Mouse (Mus musculus) kidney, adult 2 months (tissue): ENCODE results near the gene Txndc11.

Experiments used
- CTCF ChIP-seq: fragments of 200-500 bp; conservative IDR thresholded peaks from 2 replicates; pipeline ENCODE4 v1.5.1; 2011; ENCODE audit warnings: low read depth, mild to moderate bottlenecking, control low read depth, low read length, moderate library complexity, mixed read lengths; ENCODE audit not compliant: insufficient read depth, insufficient read length
- POLR2A ChIP-seq: fragments of 200-500 bp; IDR thresholded peaks from one replicate; pipeline ENCODE4 v1.6.1; 2011; ENCODE audit warnings: low read depth, low read length, control low read depth

DNA sequence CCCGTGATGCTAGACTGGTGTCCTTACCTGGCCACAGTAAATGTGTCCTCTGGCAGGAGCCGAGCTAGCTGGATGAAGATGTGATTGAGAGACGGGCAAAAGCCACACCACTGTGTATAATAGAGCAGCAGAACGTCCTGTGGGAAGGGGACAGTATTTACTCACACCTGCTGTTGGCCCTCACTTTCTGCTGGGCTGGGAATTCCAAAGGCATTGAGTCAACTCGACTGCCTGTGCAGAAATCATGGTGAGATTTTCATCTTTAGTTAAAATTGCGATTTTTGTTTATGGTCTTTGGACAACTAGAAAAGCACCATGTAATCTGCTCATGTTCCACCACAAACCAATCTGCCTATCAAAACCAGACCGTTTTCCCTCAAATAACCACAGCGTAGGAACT, 50.3 kb downstream of the Txndc11 start:
- TF ChIP-seq CTCF (no peak), POLR2A (no peak)
